Mouse (Mus musculus) hindbrain, embryonic 11.5 days (tissue): ENCODE results near the gene Slk. TPM values are rescaled to one million over a fixed set of nuclear protein-coding genes. Genes with fewer than 3 reads are reported as not detected.

Experiments
- ATAC-seq: fragments of 200-750 bp; cut with Nextera tagmentation; 2 replicates; pipeline ENCODE4 v1.8.0; 2017; ENCODE audit warnings: mild to moderate bottlenecking, moderate TSS enrichment, moderate library complexity; ENCODE audit not compliant: low FRiP score
- DNase-seq: peaks from one replicate; pipeline ENCODE4 v3.0.0-alpha.2; 2015; ENCODE audit warnings: low spot score
- H3K27ac ChIP-seq: fragments of 300-500 bp; sonication (generic); 2 replicates; pipeline ENCODE4 v1.5.1; 2014; ENCODE audit warnings: mild to moderate bottlenecking, low read depth, low read length
- H3K27me3 ChIP-seq: fragments of 300-500 bp; sonication (generic); 2 replicates; pipeline ENCODE4 v1.6.1; 2014; ENCODE audit warnings: mild to moderate bottlenecking, low read length, moderate library complexity, mixed read lengths; ENCODE audit not compliant: control insufficient read depth, insufficient read depth
- H3K36me3 ChIP-seq: fragments of 300-500 bp; sonication (generic); 2 replicates; pipeline ENCODE4 v1.6.1; 2014; ENCODE audit warnings: mild to moderate bottlenecking, low read length, moderate library complexity, mixed read lengths; ENCODE audit not compliant: control insufficient read depth, insufficient read depth
- H3K4me1 ChIP-seq: fragments of 300-500 bp; sonication (generic); replicated peaks from 2 replicates; pipeline ENCODE4 v1.6.1; 2014; ENCODE audit warnings: low read length, mixed read lengths; ENCODE audit not compliant: control insufficient read depth, insufficient read depth
- H3K4me2 ChIP-seq: fragments of 300-500 bp; sonication (generic); replicated peaks from 2 replicates; pipeline ENCODE4 v1.6.1; 2014; ENCODE audit warnings: mild to moderate bottlenecking, low read depth, low read length
- H3K4me3 ChIP-seq: fragments of 300-500 bp; sonication (generic); 2 replicates; pipeline ENCODE4 v1.5.1; 2014; ENCODE audit warnings: low read depth, low read length
- H3K9ac ChIP-seq: fragments of 300-500 bp; sonication (generic); 2 replicates; pipeline ENCODE4 v1.6.1; 2014; ENCODE audit warnings: low read depth, low read length
- H3K9me3 ChIP-seq: fragments of 300-500 bp; sonication (generic); 2 replicates; pipeline ENCODE4 v1.6.1; 2016; ENCODE audit warnings: low read length; ENCODE audit not compliant: control insufficient read depth
- WGBS: fragments of 180-500 bp; shearing (Covaris S2); extraction: QIAGEN DNeasy Blood & Tissue Kit; methylation state at CpG from one replicate; pipeline ENCODE4 v1.1.7; 2014; 5-methylcytosine and 5-hydroxymethylcytosine counted together
- polyA plus RNA-seq: library from polyadenylated mRNA; unstranded; fragments of >200 nt; fragmentation: Nextera tagmentation; extraction: Ambion mirVana; gene quantifications from 2 replicates; pipeline ENCODE4 v1.2.1, GENCODE M21; 2014

Gene Slk
- polyA plus RNA-seq, 1 experiment from 2014 or later, result 13.8 TPM

DNA sequence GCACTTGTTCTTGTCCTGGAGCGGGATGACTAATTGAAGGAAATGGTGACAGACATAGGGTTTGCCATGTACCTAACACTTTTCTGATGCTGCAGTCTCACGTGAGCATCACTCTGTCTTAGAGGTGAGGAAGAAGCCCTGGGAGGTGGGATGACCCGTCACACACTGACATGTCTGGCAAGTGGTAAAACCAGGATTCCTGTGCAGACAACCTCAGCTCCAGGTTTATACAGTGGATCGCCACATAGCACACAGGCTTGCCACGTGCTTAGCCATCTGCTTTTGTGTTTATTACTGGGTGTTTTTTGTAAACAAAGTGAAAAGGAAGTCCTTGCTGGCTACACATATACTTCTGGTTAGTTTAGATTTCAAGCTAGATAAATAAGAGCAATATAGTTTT is 49.6 kb downstream of the Slk start:
- DNase-seq (no peak), ATAC-seq (no peak)
- Histone ChIP-seq H3K27ac (no peak overlapping the region), H3K9me3 (no peaks in the 10 kb centered on the region), H3K9ac (no peak overlapping the region), H3K36me3 (0 out of 2 replicates have a peak, but pooled peaks cover 2% of the 10 kb centered on the region), H3K4me1 (no peaks in the 10 kb centered on the region), H3K27me3 (no peaks in the 10 kb centered on the region), H3K4me3 (no peak overlapping the region), H3K4me2 (no peak overlapping the region)
- 87% methylated on average over 5 of the region's 5 CpGs for WGBS

DNA sequence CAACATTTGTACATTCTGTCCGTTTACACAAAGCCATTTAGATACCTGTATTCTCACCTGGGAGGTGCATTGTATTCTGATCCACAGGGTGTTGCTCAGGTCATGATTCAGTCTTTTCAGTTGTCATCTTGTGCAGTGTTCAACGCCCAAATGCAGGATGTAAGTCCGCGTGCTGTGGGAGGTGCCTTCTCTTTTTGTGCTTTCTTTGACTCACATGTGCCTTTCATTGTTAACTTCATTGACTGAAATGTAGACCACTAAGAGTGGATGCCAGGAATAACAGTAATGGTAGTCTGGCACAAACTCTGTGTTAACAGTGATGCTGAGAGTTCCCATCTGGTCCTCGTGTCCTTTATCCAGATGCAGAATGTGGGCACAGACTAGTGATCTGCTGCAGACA is 50.9 kb downstream of the Slk start:
- no peak overlapping the region for H3K9ac ChIP-seq
- no peak for DNase-seq
- ATAC-seq, result no peak
- no peaks in the 10 kb centered on the region for H3K4me1 ChIP-seq
- H3K27me3 ChIP-seq, result no peaks in the 10 kb centered on the region
- H3K4me2 ChIP-seq, result no peak overlapping the region
- H3K9me3 ChIP-seq, result no peaks in the 10 kb centered on the region
- no peak overlapping the region for H3K4me3 ChIP-seq
- 0 out of 2 replicates have a peak, but pooled peaks cover 2% of the 10 kb centered on the region for H3K36me3 ChIP-seq
- 91% methylated on average over 5 of the region's 5 CpGs for WGBS
- no peak overlapping the region for H3K27ac ChIP-seq

DNA sequence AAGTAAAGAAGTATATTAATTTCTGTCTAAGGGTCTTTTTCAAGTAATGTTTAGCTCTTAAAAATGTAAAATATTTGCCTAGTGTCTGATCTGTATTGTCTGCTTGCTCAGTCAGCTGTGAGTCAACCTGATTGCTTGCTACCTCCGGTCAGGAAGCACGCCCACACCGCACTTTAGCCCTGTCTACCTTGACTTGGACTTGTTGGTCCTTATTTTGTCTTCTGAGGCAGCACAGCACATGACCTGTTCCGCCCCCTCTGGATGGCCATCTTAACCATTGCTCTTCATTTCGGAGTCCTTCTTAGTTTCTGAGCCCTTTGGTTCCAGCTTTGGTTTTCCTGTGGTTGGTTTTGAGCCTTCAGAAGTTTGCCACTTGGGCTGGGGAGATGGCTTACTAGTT is 52.3 kb downstream of the Slk start:
- no peaks in the 10 kb centered on the region for H3K4me1 ChIP-seq
- ATAC-seq, result no peak
- WGBS, result 97% methylated on average over 5 of the region's 5 CpGs
- DNase-seq, result no peak
- no peak overlapping the region for H3K9ac ChIP-seq
- 0 out of 2 replicates have a peak, but pooled peaks cover 2% of the 10 kb centered on the region for H3K36me3 ChIP-seq
- H3K4me2 ChIP-seq, result no peak overlapping the region
- H3K9me3 ChIP-seq, result no peaks in the 10 kb centered on the region
- H3K27me3 ChIP-seq, result no peaks in the 10 kb centered on the region
- H3K27ac ChIP-seq, result no peak overlapping the region
- no peak overlapping the region for H3K4me3 ChIP-seq

DNA sequence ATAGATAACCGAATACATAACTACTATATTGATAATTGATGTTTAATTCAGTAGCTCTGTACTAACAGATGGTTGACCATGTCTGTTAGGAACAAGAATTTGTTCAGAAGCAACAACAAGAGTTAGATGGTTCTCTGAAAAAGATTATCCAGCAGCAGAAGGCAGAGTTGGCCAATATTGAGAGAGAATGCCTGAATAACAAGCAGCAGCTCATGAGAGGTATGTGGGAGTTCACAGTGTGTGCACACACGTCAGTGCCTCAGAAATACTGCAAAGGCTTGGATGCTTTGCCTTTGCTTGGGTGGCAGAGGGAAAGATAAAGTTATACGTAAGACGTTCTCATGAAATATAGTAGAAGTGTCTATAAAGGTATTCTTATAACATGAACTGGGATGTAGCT is 55.9 kb downstream of the Slk start:
- ATAC-seq, result no peak
- Histone ChIP-seq H3K9ac (no peak overlapping the region), H3K36me3 (no peaks in the 10 kb centered on the region), H3K27me3 (no peaks in the 10 kb centered on the region), H3K4me2 (no peak overlapping the region), H3K27ac (no peak overlapping the region), H3K4me1 (no peaks in the 10 kb centered on the region), H3K9me3 (no peaks in the 10 kb centered on the region), H3K4me3 (no peak overlapping the region)
- DNase-seq, result no peak
- 95% methylated on average over 4 of the region's 4 CpGs for WGBS

DNA sequence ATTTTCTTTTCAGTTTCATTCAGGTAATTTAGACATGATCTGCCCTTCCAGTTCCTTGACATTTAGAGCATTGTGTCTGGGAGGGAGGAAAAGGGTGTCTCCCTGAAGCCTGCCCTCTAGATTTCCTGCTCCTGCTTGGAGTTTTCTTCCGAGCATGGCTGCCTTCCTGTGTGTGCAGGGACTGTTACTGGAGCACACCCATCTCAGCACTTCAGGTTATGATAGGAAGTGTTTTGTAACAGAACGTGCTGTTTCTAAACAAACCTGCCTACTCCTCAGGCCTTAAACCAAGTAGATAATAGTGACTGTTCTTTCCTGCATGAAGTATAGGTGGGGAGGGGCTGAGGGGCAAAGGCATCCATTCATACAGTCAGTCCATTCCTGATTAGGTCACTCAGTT is 64.4 kb downstream of the Slk start:
- H3K9ac ChIP-seq, result no peak overlapping the region
- no peak overlapping the region for H3K4me2 ChIP-seq
- H3K27ac ChIP-seq, result no peak overlapping the region
- DNase-seq, result no peak
- no peak for ATAC-seq
- no peak overlapping the region for H3K4me3 ChIP-seq
- no peaks in the 10 kb centered on the region for H3K36me3 ChIP-seq
- H3K27me3 ChIP-seq, result no peaks in the 10 kb centered on the region
- no peaks in the 10 kb centered on the region for H3K4me1 ChIP-seq
- no peaks in the 10 kb centered on the region for H3K9me3 ChIP-seq
- 68% methylated on average over 2 of the region's 2 CpGs for WGBS

DNA sequence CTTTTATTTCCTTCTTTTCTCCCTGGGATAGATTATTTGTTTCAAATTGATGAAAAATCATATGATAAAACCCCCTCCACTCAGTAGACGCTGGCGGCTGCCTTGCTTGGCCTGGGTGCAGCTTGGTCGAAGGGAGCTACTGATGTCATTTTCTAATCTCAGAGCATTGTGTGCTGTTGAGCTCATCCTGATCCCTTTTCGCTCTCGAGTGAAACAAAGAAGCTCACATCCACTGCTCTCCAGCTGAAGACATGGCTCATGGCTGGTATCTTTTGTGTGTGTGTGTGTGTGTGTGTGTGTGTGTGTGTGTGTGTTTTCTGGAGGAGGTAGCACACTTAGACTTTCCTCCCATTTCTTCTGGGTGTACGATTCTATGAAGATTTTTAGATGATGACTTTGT is 66.1 kb downstream of the Slk start:
- DNase-seq (no peak), ATAC-seq (no peak)
- 82% methylated on average over 6 of the region's 6 CpGs for WGBS
- Histone ChIP-seq H3K27ac (no peak overlapping the region), H3K4me2 (no peak overlapping the region), H3K9ac (no peak overlapping the region), H3K27me3 (no peaks in the 10 kb centered on the region), H3K36me3 (no peaks in the 10 kb centered on the region), H3K4me3 (no peak overlapping the region), H3K9me3 (no peaks in the 10 kb centered on the region), H3K4me1 (no peaks in the 10 kb centered on the region)

DNA sequence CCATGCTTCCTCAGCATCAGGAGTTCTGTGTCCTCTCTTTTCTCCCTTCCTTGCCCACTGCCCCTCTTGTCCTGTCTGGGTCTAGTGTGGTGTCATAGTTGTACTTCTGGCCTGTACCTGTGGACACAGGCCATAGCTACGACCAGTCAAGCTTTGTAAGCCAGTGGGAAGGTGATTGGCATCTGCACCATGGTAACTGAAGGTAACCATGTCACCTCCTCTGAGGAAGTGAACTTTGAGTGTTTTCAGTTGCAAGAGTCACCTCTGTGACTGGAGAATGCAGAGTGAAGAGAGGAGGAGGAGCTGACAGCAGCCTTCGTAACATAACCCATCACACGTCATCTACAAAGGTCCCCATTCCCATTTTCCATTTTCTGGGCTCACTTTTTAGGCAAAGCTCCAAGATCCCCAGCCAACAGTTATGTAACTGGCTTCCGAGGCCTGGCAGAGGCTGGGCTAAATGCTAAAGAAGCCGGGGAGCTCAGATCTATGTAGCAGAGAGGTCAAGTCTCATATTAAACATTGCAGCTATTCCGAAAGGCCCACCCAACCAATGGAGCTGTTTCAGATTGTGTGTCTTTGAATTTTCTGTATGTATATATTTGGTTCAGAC is 67.1 kb downstream of the Slk start:
- WGBS, result 89% methylated on average over 6 of the region's 6 CpGs
- Histone ChIP-seq H3K27ac (no peak overlapping the region), H3K27me3 (no peaks in the 10 kb centered on the region), H3K9me3 (no peaks in the 10 kb centered on the region), H3K36me3 (no peaks in the 10 kb centered on the region), H3K4me2 (no peak overlapping the region), H3K4me3 (no peak overlapping the region), H3K9ac (no peak overlapping the region), H3K4me1 (no peaks in the 10 kb centered on the region)
- ATAC-seq, result no peak
- DNase-seq, result no peak

DNA sequence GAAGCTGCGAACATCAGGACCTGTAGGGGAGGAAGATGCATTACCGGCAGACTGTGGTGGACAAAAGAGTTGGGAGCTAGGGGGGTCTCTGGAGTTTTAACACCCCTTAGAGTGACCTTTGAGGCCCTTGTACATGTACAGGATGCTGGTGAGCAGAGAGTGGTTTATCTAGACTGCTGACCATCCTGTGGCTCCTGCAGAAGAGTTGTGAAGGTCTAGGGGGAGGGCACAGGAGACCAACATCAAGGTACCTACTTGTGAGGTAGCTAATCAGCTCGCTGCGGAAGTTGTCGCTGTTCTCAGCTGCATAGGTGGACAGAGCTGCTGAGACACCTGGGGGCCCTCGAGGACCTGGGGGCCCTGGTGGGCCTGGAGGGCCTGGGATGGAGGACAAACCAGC is 69.6 kb downstream of the Slk start:
- no peaks in the 10 kb centered on the region for H3K27me3 ChIP-seq
- H3K36me3 ChIP-seq, result no peaks in the 10 kb centered on the region
- no peaks in the 10 kb centered on the region for H3K4me1 ChIP-seq
- no peaks in the 10 kb centered on the region for H3K9me3 ChIP-seq
- ATAC-seq (no peak), DNase-seq (no peak)
- H3K4me2 ChIP-seq, result no peak overlapping the region
- H3K4me3 ChIP-seq, result no peak overlapping the region
- H3K9ac ChIP-seq, result no peak overlapping the region
- no peak overlapping the region for H3K27ac ChIP-seq
- WGBS, result 96% methylated on average over 6 of the region's 6 CpGs

DNA sequence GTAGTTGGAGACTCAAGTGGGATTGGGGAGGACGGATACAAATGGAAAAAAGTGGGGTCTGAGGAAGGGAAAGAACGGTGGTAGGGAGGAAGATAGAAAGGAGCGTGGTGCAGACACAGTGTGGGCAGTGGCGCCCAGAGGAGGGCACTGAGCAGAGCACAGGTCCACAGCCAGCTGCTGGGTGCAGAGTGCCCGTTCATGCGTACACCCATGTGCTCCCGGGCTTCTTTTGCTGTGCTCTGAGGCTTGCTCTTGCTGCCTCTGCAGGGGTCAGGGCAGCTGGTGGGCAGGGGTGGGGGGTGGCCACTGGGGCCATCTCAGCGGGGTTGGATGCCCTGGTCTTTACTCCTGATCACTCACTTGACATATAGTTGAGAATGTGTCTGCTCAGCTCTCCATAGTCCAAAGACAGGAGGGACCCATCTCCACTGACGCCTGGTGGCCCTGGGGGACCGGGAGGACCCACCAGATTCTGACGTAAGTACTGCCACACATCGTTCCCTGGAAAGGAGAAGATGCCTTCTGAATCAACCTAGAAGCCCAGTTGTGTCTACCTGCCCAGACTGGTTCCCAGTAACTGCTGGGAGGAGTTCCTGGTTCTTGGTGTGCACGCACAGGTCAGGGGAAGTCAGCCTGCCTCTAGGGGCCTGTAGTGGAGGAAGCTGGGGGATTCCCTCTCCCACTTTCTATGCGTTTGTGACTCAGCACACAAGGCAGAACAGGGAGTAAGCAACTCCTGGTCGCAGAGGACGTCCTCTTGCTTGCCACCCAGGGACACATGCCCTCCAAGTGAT is 71.1 kb downstream of the Slk start:
- Histone ChIP-seq H3K4me1 (no peaks in the 10 kb centered on the region), H3K4me2 (no peak overlapping the region), H3K9ac (no peak overlapping the region), H3K27ac (no peak overlapping the region), H3K27me3 (no peaks in the 10 kb centered on the region), H3K36me3 (no peaks in the 10 kb centered on the region), H3K4me3 (no peak overlapping the region), H3K9me3 (no peaks in the 10 kb centered on the region)
- ATAC-seq (no peak), DNase-seq (no peak)
- 86% methylated on average over 16 of the region's 16 CpGs for WGBS
